Mouse (Mus musculus) c-Kit-positive CD71-positive TER-119-positive erythroid progenitor cells, embryonic 14.5 days (primary cell): Measurements from ENCODE around the gene Itpkb.

Experiments used
- DNase-seq: peaks from one replicate; pipeline ENCODE4 v3.0.0-alpha.2; 2013; ENCODE audit warnings: low spot score

Gene Itpkb

DNA sequence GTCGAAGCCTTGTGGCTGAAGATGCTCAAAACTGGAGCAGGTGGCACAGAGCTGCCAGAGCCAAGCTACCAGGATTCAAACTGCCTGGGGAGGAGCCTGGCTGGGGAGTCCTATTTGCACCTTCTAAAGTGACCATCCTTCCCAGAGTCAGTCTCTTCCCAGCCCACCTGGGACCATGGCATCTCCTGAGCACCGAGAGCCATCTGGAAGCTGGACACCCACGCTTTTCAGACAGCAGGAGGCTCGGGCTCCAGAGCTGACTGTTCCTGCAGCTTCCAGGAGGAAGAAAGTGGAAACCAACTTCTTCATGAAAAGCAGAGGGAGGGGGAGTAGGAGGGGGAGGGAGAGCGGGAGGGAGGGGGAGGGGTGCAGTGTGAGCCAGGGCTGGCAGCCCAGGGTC lies 135.3 kb downstream of the Itpkb start:
- DNase-seq = no peak

DNA sequence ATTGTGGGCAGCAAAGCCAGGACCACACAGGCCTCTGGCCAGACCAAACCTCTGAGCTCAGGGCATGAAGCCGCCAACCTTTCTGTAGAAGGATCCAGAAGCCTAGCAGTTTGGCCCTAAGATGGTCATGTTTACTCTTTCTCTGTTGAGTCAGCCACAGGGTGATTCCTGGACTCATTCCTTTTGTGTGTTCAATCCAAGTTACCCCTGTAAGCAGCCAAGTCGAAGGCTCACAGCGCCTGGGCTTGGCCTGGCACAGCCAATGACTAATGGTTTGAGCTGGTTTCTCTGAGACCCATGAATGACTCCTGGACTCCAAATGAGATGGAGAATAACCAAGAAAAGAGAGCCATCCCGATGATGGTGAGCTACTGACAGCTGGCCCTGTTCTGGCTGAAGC lies 137.7 kb downstream of the Itpkb start:
- no peak for DNase-seq

DNA sequence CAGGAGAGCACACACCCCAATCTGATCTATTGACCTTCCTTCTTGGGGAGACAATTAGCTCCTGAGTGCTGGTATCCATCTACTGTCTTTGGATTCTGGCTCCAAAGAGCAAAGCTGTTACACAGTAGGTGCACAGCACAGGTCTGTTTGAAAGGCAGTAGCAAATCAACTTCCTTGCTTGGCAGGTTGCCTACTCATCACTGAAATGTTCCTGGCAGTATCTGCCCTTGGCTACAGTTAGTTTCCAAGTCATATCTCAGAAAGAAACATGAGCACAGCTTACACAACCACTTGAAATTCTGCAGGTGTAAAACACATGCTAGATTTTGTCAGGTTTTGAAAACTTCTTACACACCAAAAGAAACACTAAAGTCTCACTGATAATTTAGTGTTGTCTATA lies 143.3 kb downstream of the Itpkb start:
- DNase-seq = no peak
